ENCODE assay signal across 8 mouse cellular contexts in the genomic region with DNA sequence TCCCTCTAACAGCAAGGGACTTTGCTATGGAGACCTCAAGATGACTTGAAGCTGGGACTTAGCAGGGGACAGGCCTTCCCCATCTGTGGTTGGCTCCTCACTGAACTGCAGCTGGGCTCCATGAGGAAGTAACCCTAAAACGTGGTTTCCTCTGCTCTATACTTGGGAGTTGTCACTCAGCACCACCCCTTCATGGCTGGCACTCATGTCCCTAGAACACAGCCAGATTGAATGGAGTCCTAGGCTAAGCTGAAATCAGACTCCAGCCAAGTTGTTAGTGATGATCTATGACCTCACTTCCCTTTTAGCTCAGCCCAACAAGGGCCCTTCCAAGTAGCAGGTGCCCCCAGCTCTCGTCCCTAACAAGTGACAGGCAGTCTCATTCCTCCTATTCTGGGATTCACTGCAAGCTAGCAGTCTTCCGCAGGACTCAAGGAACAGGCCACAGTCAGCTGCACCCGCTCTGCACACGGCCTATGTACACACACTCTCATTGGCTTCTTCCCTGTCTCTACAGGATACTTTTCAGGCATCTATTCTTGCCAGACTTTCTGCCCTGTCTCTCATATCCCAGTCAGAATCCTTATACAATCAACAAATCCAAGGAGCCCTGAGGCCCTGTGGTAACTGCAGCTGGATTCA. TPM values are rescaled to one million over a fixed set of nuclear protein-coding genes. Genes with fewer than 3 reads are reported as not detected.
A peak's percentile ranks its signal among the peaks of the same experiment; 100 is the strongest.
DNase-seq lines count a peak whose midpoint lies in the region; ATAC-seq and TF ChIP-seq lines count a peak whose summit lies in the region.
"Had no signal": no experiment of that assay in that cellular context is flagged by ENCODE, and none has a peak within 500 bp of the region (broad histone marks: within the 10 kb centered on the region; RNA-seq: fewer than 3 reads in every experiment).

No protein-coding gene starts in this region.

- no peak overlapping the region for H3K4me2 ChIP-seq in midbrain, embryonic 16.5 days (ENCODE audit: low read length)
- no peak overlapping the region for H3K4me2 ChIP-seq in intestine, postnatal 0 days (replicated peaks; ENCODE audit: low read depth)
- H3K4me2 ChIP-seq in stomach, embryonic 15.5 days, result no peak overlapping the region

- no peaks in the 10 kb centered on the region for H3K27me3 ChIP-seq in midbrain, embryonic 10.5 days (ENCODE audit: low read depth, poor library complexity, severe bottlenecking)
- no peaks in the 10 kb centered on the region for H3K27me3 ChIP-seq in midbrain, embryonic 16.5 days (ENCODE audit: control insufficient read depth, insufficient read depth, low read depth, low read length)
- H3K27me3 ChIP-seq in intestine, postnatal 0 days (replicated peaks; ENCODE audit: control insufficient read depth, insufficient read depth, low read length), result no peaks in the 10 kb centered on the region
- no peaks in the 10 kb centered on the region for H3K27me3 ChIP-seq in stomach, embryonic 15.5 days (replicated peaks)

- DNase-seq in midbrain, embryonic 10.5 days (ENCODE audit: low spot score), result no peak
- peak; percentile 51 for DNase-seq in gastrocnemius, postnatal 14 days
- DNase-seq in cerebellum, postnatal 25 days, result no peak
- DNase-seq in kidney, adult 9 months, result no peak

- no peaks in the 10 kb centered on the region; the same call in 1 of the 2 replicates for H3K4me1 ChIP-seq in midbrain, embryonic 10.5 days
- H3K4me1 ChIP-seq in midbrain, embryonic 16.5 days (ENCODE audit: control insufficient read depth, insufficient read depth, low read length), result no peaks in the 10 kb centered on the region
- H3K4me1 ChIP-seq in intestine, postnatal 0 days (replicated peaks; ENCODE audit: control insufficient read depth, insufficient read depth, low read length), result 0 out of 2 replicates have a peak, but pooled peaks cover 4% of the 10 kb centered on the region
- H3K4me1 ChIP-seq in stomach, embryonic 15.5 days, result peaks cover 11% of the 10 kb centered on the region; the same call in 1 of the 2 replicates

- H3K36me3 ChIP-seq in midbrain, embryonic 10.5 days, result peaks cover 37% of the 10 kb centered on the region
- peaks cover 16% of the 10 kb centered on the region for H3K36me3 ChIP-seq in midbrain, embryonic 16.5 days (ENCODE audit: control insufficient read depth, insufficient read depth, low read length)
- peaks cover 28% of the 10 kb centered on the region for H3K36me3 ChIP-seq in intestine, postnatal 0 days (ENCODE audit: control insufficient read depth, insufficient read depth)
- H3K36me3 ChIP-seq in stomach, embryonic 15.5 days, result peaks cover 15% of the 10 kb centered on the region; the same call in 1 of the 2 replicates

- intact Hi-C loops in gastrocnemius, postnatal 14 days (cut with DNase I; ENCODE audit: low total_unique reads), result no loop called here

- H3K4me3 ChIP-seq in midbrain, embryonic 10.5 days, result no peak overlapping the region
- no peak overlapping the region for H3K4me3 ChIP-seq in midbrain, embryonic 16.5 days (ENCODE audit: low read depth, low read length)
- H3K4me3 ChIP-seq in intestine, postnatal 0 days (ENCODE audit: low read depth, low read length), result no peak overlapping the region
- H3K4me3 ChIP-seq in stomach, embryonic 15.5 days (replicated peaks), result no peak overlapping the region
- H3K4me3 ChIP-seq: erythroblast, embryonic 14.5 days had no signal

- 54% methylated on average over 5 of the region's 5 CpGs for WGBS in midbrain, embryonic 10.5 days
- 52% methylated on average over 5 of the region's 5 CpGs for WGBS in midbrain, embryonic 16.5 days
- 28% methylated on average over 5 of the region's 5 CpGs for WGBS in intestine, postnatal 0 days
- 27% methylated on average over 5 of the region's 5 CpGs for WGBS in stomach, embryonic 15.5 days

- no peak for ATAC-seq in midbrain, embryonic 16.5 days
- 0 out of 2 replicates have a peak, but pooled peaks have one; percentile 26 for ATAC-seq in intestine, postnatal 0 days
- ATAC-seq in stomach, embryonic 15.5 days (ENCODE audit: insufficient read depth, low FRiP score, low read depth), result 0 out of 2 replicates have a peak, but pooled peaks have one; percentile 18

- no peaks in the 10 kb centered on the region for H3K9me3 ChIP-seq in midbrain, embryonic 10.5 days (replicated peaks)
- no peaks in the 10 kb centered on the region for H3K9me3 ChIP-seq in midbrain, embryonic 16.5 days (replicated peaks; ENCODE audit: control insufficient read depth, low read length, poor library complexity, severe bottlenecking)
- H3K9me3 ChIP-seq in intestine, postnatal 0 days (ENCODE audit: control insufficient read depth), result no peaks in the 10 kb centered on the region
- H3K9me3 ChIP-seq in stomach, embryonic 15.5 days, result no peaks in the 10 kb centered on the region

- H3K9ac ChIP-seq in midbrain, embryonic 16.5 days (ENCODE audit: low read depth, low read length), result no peak overlapping the region
- H3K9ac ChIP-seq in intestine, postnatal 0 days (ENCODE audit: low read depth, low read length), result no peak overlapping the region
- H3K9ac ChIP-seq in stomach, embryonic 15.5 days, result no peak overlapping the region

- 0 out of 2 replicates have a peak overlapping the region, but pooled peaks have one; percentile 10 for H3K27ac ChIP-seq in midbrain, embryonic 10.5 days (replicated peaks)
- H3K27ac ChIP-seq in midbrain, embryonic 16.5 days (ENCODE audit: low read length), result no peak overlapping the region
- no peak overlapping the region for H3K27ac ChIP-seq in intestine, postnatal 0 days (ENCODE audit: low read depth, low read length)
- H3K27ac ChIP-seq in stomach, embryonic 15.5 days, result peak overlapping the region; percentile 57

- TF ChIP-seq CTCF in intestine, postnatal 0 days (IDR thresholded peaks at IDR 0.05; ENCODE audit: low read depth), result no peak

RNA-seq across cellular contexts. Expression of a gene that starts 23.0 kb away (rescaled TPM):
- polyA plus RNA-seq in midbrain, embryonic 10.5 days (2016; fragmentation: Nextera tagmentation; extraction: Ambion mirVana), result 22.5 and 26.0 TPM in 2 replicates
- 10.2 and 11.9 TPM in 2 replicates for polyA plus RNA-seq in midbrain, embryonic 16.5 days (2015; fragmentation: Nextera tagmentation; extraction: Ambion mirVana)
- 1 to 10 TPM; 5.4 to 5.6 TPM for total RNA-seq in gastrocnemius, postnatal 14 days (2021)
- 8.8 and 9.6 TPM in 2 replicates for polyA plus RNA-seq in intestine, postnatal 0 days (2015; fragmentation: Nextera tagmentation; extraction: Ambion mirVana)
- polyA plus RNA-seq in stomach, embryonic 15.5 days (2015; fragmentation: Nextera tagmentation; extraction: Ambion mirVana), result 20.2 and 21.3 TPM in 2 replicates

RNA-seq across cellular contexts. Expression of a gene that starts 23.2 kb away (rescaled TPM):
- polyA plus RNA-seq in midbrain, embryonic 10.5 days (2016; fragmentation: Nextera tagmentation; extraction: Ambion mirVana), result 102 and 120 TPM in 2 replicates
- 63.9 and 66.7 TPM in 2 replicates for polyA plus RNA-seq in midbrain, embryonic 16.5 days (2015; fragmentation: Nextera tagmentation; extraction: Ambion mirVana)
- 10 to 100 TPM; 45.5 to 53.2 TPM for total RNA-seq in gastrocnemius, postnatal 14 days (2021)
- 116 and 123 TPM in 2 replicates for polyA plus RNA-seq in intestine, postnatal 0 days (2015; fragmentation: Nextera tagmentation; extraction: Ambion mirVana)
- 122 and 130 TPM in 2 replicates for polyA plus RNA-seq in stomach, embryonic 15.5 days (2015; fragmentation: Nextera tagmentation; extraction: Ambion mirVana)

Comparison
In these comparisons a context has a peak if more than half of its experiments do, and no peak if none do; other contexts are left out.
1. H3K27ac ChIP-seq: peak in midbrain, embryonic 10.5 days (single experiment) and stomach, embryonic 15.5 days (single experiment); none in midbrain, embryonic 16.5 days (single experiment) and intestine, postnatal 0 days (single experiment).